Mouse (Mus musculus) kidney, adult 2 months (tissue): ENCODE results near the gene Itgae.

Source experiments
- CTCF ChIP-seq: fragments of 200-500 bp; conservative IDR thresholded peaks from 2 replicates; pipeline ENCODE4 v1.5.1; 2011; ENCODE audit warnings: low read depth, mild to moderate bottlenecking, control low read depth, low read length, moderate library complexity, mixed read lengths; ENCODE audit not compliant: insufficient read depth, insufficient read length
- POLR2A ChIP-seq: fragments of 200-500 bp; IDR thresholded peaks from one replicate; pipeline ENCODE4 v1.6.1; 2011; ENCODE audit warnings: low read depth, low read length, control low read depth

GRCm38 (mm10) chr11:73146026-73146974, 55.9 kb downstream of the Itgae start:
- no peak for TF ChIP-seq POLR2A
- TF ChIP-seq CTCF = no peak
